Mouse (Mus musculus): ENCODE data around the gene Tex50. TPM values are rescaled to one million over a fixed set of nuclear protein-coding genes. Genes with fewer than 3 reads are reported as not detected.
"Not testable (repeated sequence)": the region's sequence is repeated elsewhere in the genome, so short reads cannot be mapped to it uniquely, and the experiment has no call there.

Gene Tex50
- polyA plus RNA-seq (2015; fragmentation: Nextera tagmentation; extraction: Ambion mirVana) = 0.78 and 1.4 TPM in 2 replicates

DNA sequence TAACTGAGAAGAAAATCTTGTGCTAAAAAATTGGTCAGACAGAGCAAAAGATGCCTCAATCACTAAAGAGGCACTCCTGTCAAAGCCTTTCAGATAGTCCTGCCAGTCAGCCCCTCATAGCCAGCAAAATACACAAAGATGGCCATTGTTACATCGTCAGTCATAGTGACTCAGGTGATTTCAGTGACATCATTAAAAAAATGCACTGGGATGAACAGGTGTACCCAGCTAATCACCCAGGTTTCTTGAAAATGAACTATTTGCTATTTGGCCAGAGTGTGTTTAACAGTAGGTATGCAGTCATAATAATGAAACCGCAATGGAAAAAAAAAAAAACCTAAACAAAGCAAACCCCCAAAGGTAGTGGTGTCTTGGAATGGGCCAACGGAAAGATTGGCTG is at the start of gene Tex50:
Gene Tex50, minus strand, starts transcription at position 101 of the 400 bp plus-strand sequence.
- H3K4me2 ChIP-seq (ENCODE audit: low read length) = no peak within 1 kb of the TSS
- H3K9me3 ChIP-seq (ENCODE audit: control insufficient read depth, low read length) = no peaks in the 10 kb centered on the region
- 79% methylated on average over 3 of the region's 3 CpGs for WGBS
- H3K27ac ChIP-seq (ENCODE audit: low read length) = no peak within 1 kb of the TSS
- H3K9ac ChIP-seq (replicated peaks; ENCODE audit: low read depth, low read length) = no peak within 1 kb of the TSS
- no peaks in the 10 kb centered on the region for H3K4me1 ChIP-seq (replicated peaks; ENCODE audit: control insufficient read depth, insufficient read depth, low read length)
- H3K4me3 ChIP-seq (replicated peaks; ENCODE audit: low read length) = no peak within 1 kb of the TSS
- no peaks in the 10 kb centered on the region for H3K36me3 ChIP-seq (ENCODE audit: control insufficient read depth, insufficient read depth)
- no peak for ATAC-seq
- no peaks in the 10 kb centered on the region for H3K27me3 ChIP-seq (replicated peaks; ENCODE audit: control insufficient read depth, insufficient read depth, low read length)

DNA sequence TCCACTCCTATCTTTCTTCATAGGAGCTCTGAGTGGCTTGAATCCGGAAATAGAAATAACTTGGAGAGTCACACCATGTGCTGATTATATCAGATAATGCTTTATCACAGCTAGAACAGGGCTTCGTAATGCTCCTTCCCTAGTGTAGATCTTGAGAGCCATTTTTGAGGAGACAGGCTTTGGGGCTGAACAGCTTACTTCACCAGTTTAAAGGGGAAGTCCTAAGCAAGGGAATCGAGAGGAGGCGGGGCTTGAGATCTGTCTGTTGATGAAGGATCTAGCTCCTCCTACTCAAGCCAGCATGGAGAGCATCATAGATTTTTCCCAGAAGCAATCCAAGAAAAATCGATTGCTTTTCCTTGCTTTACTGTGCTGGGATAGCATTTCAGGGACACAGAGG is 40.7 kb upstream of the Tex50 start:
- ATAC-seq = no peak
- peaks cover 9% of the 10 kb centered on the region; the same call in 1 of the 2 replicates for H3K4me1 ChIP-seq (replicated peaks; ENCODE audit: control insufficient read depth, insufficient read depth, low read length)
- no peak overlapping the region for H3K4me2 ChIP-seq (ENCODE audit: low read length)
- H3K27me3 ChIP-seq (replicated peaks; ENCODE audit: control insufficient read depth, insufficient read depth, low read length) = no peaks in the 10 kb centered on the region
- H3K9me3 ChIP-seq (ENCODE audit: control insufficient read depth, low read length) = no peaks in the 10 kb centered on the region
- H3K36me3 ChIP-seq (ENCODE audit: control insufficient read depth, insufficient read depth) = no peaks in the 10 kb centered on the region
- WGBS = 81% methylated on average over 5 of the region's 5 CpGs
- H3K9ac ChIP-seq (replicated peaks; ENCODE audit: low read depth, low read length) = no peak overlapping the region
- H3K27ac ChIP-seq (ENCODE audit: low read length) = no peak overlapping the region
- no peak overlapping the region for H3K4me3 ChIP-seq (replicated peaks; ENCODE audit: low read length)

DNA sequence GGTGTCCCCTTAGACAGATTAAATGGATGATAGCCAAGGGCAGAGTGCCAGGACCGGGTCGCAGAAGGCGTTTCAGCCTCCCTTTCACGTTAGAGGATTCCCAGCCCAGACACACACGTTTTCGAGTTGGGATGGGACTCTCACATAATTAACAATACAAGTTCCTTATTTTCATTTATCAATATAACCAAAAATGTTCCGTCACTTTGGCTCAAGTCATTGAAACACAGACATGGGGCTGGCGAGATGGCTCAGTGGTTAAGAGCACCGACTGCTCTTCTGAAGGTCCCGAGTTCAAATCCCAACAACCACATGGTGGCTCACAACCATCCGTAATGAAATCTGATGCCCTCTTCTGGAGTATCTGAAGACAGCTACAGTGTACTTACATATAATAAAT is 37.2 kb upstream of the Tex50 start:
- H3K4me1 ChIP-seq (replicated peaks; ENCODE audit: control insufficient read depth, insufficient read depth, low read length) = not testable (repeated sequence)

DNA sequence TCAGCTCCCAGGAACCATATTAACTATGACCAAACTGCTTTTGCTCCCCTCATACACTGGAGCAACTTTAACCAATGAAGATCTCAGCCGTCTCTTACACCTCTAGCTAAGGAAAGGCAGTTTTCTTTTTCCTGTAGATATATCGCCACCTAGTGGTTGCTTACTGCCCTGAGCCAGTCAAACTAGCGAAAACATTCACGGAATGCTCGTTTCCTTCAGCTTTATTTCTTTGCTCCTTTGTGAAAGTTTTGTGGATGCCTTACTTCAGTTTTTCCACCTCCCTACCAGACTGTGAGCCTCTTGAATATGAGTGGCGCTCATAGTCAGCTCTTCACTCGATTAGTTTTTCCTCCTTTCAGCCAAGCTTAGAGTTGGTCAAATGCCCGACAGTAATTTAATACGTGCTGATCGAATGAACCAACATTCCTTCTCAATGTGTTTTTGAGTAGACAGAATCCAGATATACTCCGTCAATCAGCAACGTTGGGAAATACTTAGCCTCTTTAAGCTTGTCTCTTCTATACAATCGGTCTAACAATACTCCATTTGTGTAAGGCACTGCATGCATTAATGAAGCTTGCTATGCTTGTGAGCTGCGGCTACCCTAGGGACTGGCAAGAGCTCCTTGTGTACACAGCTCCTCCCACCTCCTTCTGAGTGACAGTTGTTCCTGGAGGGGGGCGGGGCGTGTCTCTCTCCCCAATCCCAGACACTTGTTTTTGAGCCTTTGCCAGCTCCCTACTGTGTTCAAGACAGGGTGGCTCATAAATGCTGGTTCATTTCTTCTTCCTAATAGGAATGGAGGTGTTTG is 36.6 kb upstream of the Tex50 start:
- under 1% methylated on average over 16 of the region's 16 CpGs for WGBS
- H3K4me1 ChIP-seq (replicated peaks; ENCODE audit: control insufficient read depth, insufficient read depth, low read length) = peaks cover 9% of the 10 kb centered on the region; the same call in 1 of the 2 replicates
- H3K27ac ChIP-seq (ENCODE audit: low read length) = peak overlapping the region; percentile 71
- H3K4me3 ChIP-seq (replicated peaks; ENCODE audit: low read length) = peak overlapping the region; percentile 47
- no peaks in the 10 kb centered on the region for H3K27me3 ChIP-seq (replicated peaks; ENCODE audit: control insufficient read depth, insufficient read depth, low read length)
- peak overlapping the region; percentile 80 for H3K4me2 ChIP-seq (ENCODE audit: low read length)
- ATAC-seq = peak; percentile 98
- 0 out of 2 replicates have a peak overlapping the region, but pooled peaks have one; percentile 26 for H3K9ac ChIP-seq (replicated peaks; ENCODE audit: low read depth, low read length)
- H3K36me3 ChIP-seq (ENCODE audit: control insufficient read depth, insufficient read depth) = no peaks in the 10 kb centered on the region
- H3K9me3 ChIP-seq (ENCODE audit: control insufficient read depth, low read length) = no peaks in the 10 kb centered on the region

More for the DNA sequence above, 37.2 kb upstream of the Tex50 start:
- Histone ChIP-seq H3K4me2 (ENCODE audit: low read length) (peak overlapping the region; percentile 80), H3K4me3 (replicated peaks; ENCODE audit: low read length) (peak overlapping the region; percentile 47), H3K27ac (ENCODE audit: low read length) (peak overlapping the region; percentile 71)
- H3K36me3 ChIP-seq (ENCODE audit: control insufficient read depth, insufficient read depth); H3K9me3 ChIP-seq (ENCODE audit: control insufficient read depth, low read length); H3K27me3 ChIP-seq (replicated peaks; ENCODE audit: control insufficient read depth, insufficient read depth, low read length); ATAC-seq; H3K9ac ChIP-seq (replicated peaks; ENCODE audit: low read depth, low read length): not testable (repeated sequence)
- WGBS = 35% methylated on average over 11 of the region's 11 CpGs

DNA sequence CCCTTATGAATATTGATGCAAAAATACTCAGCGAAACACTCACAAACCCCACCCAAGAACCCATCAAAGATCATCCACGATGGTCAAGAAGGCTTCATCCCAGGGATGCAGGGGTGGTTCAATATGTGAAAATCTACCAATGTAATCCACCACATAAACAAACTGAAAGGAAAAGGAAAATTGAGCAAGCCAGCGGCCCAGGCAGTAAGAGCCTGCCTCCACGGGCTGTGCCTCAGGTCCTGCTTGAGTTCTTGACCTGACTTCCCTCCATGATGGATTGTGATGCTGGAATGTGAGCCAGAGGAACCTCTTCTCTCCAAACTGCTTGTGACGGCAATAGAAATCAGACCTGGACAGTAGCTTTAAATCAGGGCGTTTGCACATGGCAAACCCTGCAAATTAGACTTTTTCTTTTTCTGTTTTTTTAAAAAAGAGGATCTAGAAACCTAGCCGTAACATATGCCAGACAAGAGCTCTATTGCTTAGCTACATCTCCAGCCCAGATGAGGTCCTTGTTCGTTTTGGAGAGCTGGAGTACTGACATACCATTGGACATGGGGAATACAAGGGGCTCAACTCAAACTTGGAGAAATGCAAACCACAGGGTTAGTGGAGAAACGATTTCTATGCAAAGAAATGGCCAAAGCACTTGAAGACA is 31.3 kb upstream of the Tex50 start:
- Histone ChIP-seq H3K4me2 (ENCODE audit: low read length) (no peak overlapping the region), H3K27me3 (replicated peaks; ENCODE audit: control insufficient read depth, insufficient read depth, low read length) (no peaks in the 10 kb centered on the region), H3K36me3 (ENCODE audit: control insufficient read depth, insufficient read depth) (no peaks in the 10 kb centered on the region), H3K9me3 (ENCODE audit: control insufficient read depth, low read length) (no peaks in the 10 kb centered on the region), H3K9ac (replicated peaks; ENCODE audit: low read depth, low read length) (no peak overlapping the region), H3K4me3 (replicated peaks; ENCODE audit: low read length) (no peak overlapping the region), H3K27ac (ENCODE audit: low read length) (no peak overlapping the region), H3K4me1 (replicated peaks; ENCODE audit: control insufficient read depth, insufficient read depth, low read length) (peaks cover 4% of the 10 kb centered on the region; the same call in 1 of the 2 replicates)
- no peak for ATAC-seq
- WGBS = 85% methylated on average over 9 of the region's 9 CpGs

DNA sequence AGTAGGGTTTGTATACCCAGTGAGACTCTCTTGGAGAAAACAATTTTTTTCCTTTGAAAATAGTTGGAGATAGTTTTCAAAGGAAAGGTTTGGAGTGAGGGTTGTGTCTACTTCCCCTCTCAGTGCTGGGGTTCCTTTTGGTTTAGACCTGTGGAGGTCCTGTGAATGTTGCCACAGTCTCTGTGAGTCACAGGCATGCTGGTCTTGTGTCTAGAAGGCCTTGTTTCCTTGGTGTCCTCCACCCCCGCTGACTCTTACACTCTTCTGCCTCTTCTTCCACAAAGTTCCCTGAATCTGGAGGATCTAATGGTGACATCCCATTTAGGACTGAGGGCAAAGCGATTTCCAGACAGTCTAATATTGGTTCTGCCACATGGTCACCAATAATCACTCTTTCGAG is 26.3 kb upstream of the Tex50 start:
- Histone ChIP-seq H3K4me3 (replicated peaks; ENCODE audit: low read length) (no peak overlapping the region), H3K36me3 (ENCODE audit: control insufficient read depth, insufficient read depth) (no peaks in the 10 kb centered on the region), H3K9me3 (ENCODE audit: control insufficient read depth, low read length) (no peaks in the 10 kb centered on the region), H3K27ac (ENCODE audit: low read length) (no peak overlapping the region), H3K4me2 (ENCODE audit: low read length) (no peak overlapping the region), H3K27me3 (replicated peaks; ENCODE audit: control insufficient read depth, insufficient read depth, low read length) (no peaks in the 10 kb centered on the region), H3K9ac (replicated peaks; ENCODE audit: low read depth, low read length) (no peak overlapping the region), H3K4me1 (replicated peaks; ENCODE audit: control insufficient read depth, insufficient read depth, low read length) (no peaks in the 10 kb centered on the region)
- 78% methylated on average over 3 of the region's 3 CpGs for WGBS
- ATAC-seq = no peak

DNA sequence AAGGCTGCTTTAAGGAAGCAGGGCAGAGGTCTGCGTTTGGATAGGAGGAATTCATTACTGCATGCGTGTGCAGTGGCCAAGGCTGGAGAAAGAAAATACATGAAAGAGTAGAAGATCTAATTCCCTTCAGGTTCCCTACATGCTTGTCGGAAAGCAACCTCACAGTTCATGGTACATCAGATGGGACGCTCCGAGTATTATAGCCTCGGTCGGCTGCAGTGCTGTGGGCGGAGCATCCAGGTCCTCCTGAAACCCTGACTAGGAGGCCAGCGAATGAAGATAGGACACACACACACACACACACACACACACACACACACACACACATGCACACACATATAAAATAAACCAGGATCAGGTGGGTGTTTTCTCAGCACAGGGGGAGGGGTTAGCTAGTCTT is 24.6 kb upstream of the Tex50 start:
- no peak overlapping the region for H3K4me3 ChIP-seq (replicated peaks; ENCODE audit: low read length)
- H3K27ac ChIP-seq (ENCODE audit: low read length) = no peak overlapping the region
- no peak overlapping the region for H3K4me2 ChIP-seq (ENCODE audit: low read length)
- H3K27me3 ChIP-seq (replicated peaks; ENCODE audit: control insufficient read depth, insufficient read depth, low read length) = no peaks in the 10 kb centered on the region
- H3K9ac ChIP-seq (replicated peaks; ENCODE audit: low read depth, low read length) = no peak overlapping the region
- no peak for ATAC-seq
- WGBS = 84% methylated on average over 9 of the region's 9 CpGs
- H3K4me1 ChIP-seq (replicated peaks; ENCODE audit: control insufficient read depth, insufficient read depth, low read length) = no peaks in the 10 kb centered on the region
- no peaks in the 10 kb centered on the region for H3K36me3 ChIP-seq (ENCODE audit: control insufficient read depth, insufficient read depth)
- H3K9me3 ChIP-seq (ENCODE audit: control insufficient read depth, low read length) = peaks cover 6% of the 10 kb centered on the region

DNA sequence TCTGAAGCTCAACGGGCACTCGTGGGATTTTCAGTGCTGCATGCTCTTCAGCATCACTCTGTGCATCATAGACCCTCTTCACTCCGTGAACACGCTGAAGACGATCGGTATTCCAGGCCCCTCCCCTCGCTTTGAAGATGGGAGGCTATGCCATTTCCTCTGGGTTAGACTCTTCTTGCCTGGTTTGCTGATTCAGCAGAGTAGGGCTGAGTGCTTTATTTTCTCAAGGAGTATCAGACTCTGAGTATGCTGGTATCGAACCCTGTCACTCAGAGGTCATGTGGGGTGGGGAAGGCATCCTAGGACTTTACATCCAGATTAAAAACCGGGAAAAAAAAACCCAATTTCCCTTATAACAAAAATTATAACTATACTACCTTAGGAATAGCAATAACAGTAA is 23.3 kb upstream of the Tex50 start:
- H3K4me3 ChIP-seq (replicated peaks; ENCODE audit: low read length) = no peak overlapping the region
- peaks cover 6% of the 10 kb centered on the region for H3K9me3 ChIP-seq (ENCODE audit: control insufficient read depth, low read length)
- WGBS = 91% methylated on average over 9 of the region's 9 CpGs
- no peak overlapping the region for H3K9ac ChIP-seq (replicated peaks; ENCODE audit: low read depth, low read length)
- no peak for ATAC-seq
- no peaks in the 10 kb centered on the region for H3K36me3 ChIP-seq (ENCODE audit: control insufficient read depth, insufficient read depth)
- H3K27ac ChIP-seq (ENCODE audit: low read length) = no peak overlapping the region
- H3K4me2 ChIP-seq (ENCODE audit: low read length) = no peak overlapping the region
- no peaks in the 10 kb centered on the region for H3K4me1 ChIP-seq (replicated peaks; ENCODE audit: control insufficient read depth, insufficient read depth, low read length)
- H3K27me3 ChIP-seq (replicated peaks; ENCODE audit: control insufficient read depth, insufficient read depth, low read length) = no peaks in the 10 kb centered on the region

DNA sequence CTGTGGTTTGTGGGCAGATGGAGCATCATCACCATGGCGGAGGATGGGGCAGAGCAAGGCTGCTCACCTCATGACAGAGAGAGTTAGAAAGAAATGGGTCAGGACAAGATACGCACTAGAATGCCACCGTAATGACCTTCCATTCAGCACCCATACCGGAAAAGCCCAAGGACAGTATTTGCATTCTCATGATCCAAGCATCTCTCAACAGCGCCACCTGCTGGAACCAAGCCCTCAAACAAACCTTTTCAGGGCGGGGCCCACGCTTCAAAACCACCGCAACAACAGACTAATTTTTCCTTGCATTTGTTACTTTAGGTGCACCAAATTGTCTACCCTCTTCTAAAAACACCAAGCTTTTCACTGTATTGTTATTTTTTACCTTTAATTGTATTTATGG is 21.6 kb upstream of the Tex50 start:
- H3K4me3 ChIP-seq (replicated peaks; ENCODE audit: low read length) = no peak overlapping the region
- ATAC-seq = no peak
- H3K27ac ChIP-seq (ENCODE audit: low read length) = no peak overlapping the region
- no peaks in the 10 kb centered on the region for H3K4me1 ChIP-seq (replicated peaks; ENCODE audit: control insufficient read depth, insufficient read depth, low read length)
- H3K4me2 ChIP-seq (ENCODE audit: low read length) = no peak overlapping the region
- H3K9ac ChIP-seq (replicated peaks; ENCODE audit: low read depth, low read length) = no peak overlapping the region
- WGBS = 57% methylated on average over 8 of the region's 8 CpGs
- H3K27me3 ChIP-seq (replicated peaks; ENCODE audit: control insufficient read depth, insufficient read depth, low read length) = no peaks in the 10 kb centered on the region
- peaks cover 6% of the 10 kb centered on the region for H3K9me3 ChIP-seq (ENCODE audit: control insufficient read depth, low read length)
- no peaks in the 10 kb centered on the region for H3K36me3 ChIP-seq (ENCODE audit: control insufficient read depth, insufficient read depth)
